Mouse (Mus musculus) limb, embryonic 12.5 days (tissue): ENCODE data around the gene Evi5l. TPM values are rescaled to one million over a fixed set of nuclear protein-coding genes. Genes with fewer than 3 reads are reported as not detected.
A peak's percentile ranks its signal among the peaks of the same experiment; 100 is the strongest.

Experiments used
- ATAC-seq: fragments of 200-750 bp; cut with Nextera tagmentation; 2 replicates; pipeline ENCODE4 v1.8.0; 2017; ENCODE audit warnings: low read depth, moderate TSS enrichment; ENCODE audit not compliant: insufficient number of reproducible peaks, insufficient read depth, low FRiP score, low TSS enrichment
- H3K27ac ChIP-seq: fragments of 300-500 bp; sonication (generic); 2 replicates; pipeline ENCODE4 v1.5.1; 2016; ENCODE audit warnings: mild to moderate bottlenecking, moderate library complexity
- H3K27me3 ChIP-seq: fragments of 300-500 bp; sonication (generic); 2 replicates; pipeline ENCODE4 v1.6.1; 2016; ENCODE audit warnings: mild to moderate bottlenecking, moderate library complexity
- H3K36me3 ChIP-seq: fragments of 300-500 bp; sonication (generic); 2 replicates; pipeline ENCODE4 v1.6.1; 2016; ENCODE audit warnings: mild to moderate bottlenecking, moderate library complexity
- H3K4me1 ChIP-seq: fragments of 300-500 bp; sonication (generic); replicated peaks from 2 replicates; pipeline ENCODE4 v1.6.1; 2016
- H3K4me2 ChIP-seq: fragments of 300-500 bp; sonication (generic); 2 replicates; pipeline ENCODE4 v1.6.1; 2016; ENCODE audit warnings: mild to moderate bottlenecking, moderate library complexity
- H3K4me3 ChIP-seq: fragments of 300-500 bp; sonication (generic); replicated peaks from 2 replicates; pipeline ENCODE4 v1.5.1; 2016; ENCODE audit warnings: mild to moderate bottlenecking
- H3K9ac ChIP-seq: fragments of 300-500 bp; sonication (generic); replicated peaks from 2 replicates; pipeline ENCODE4 v1.6.1; 2016; ENCODE audit warnings: mild to moderate bottlenecking, moderate library complexity
- H3K9me3 ChIP-seq: fragments of 300-500 bp; sonication (generic); 2 replicates; pipeline ENCODE4 v1.6.1; 2016; ENCODE audit warnings: mild to moderate bottlenecking, moderate library complexity
- WGBS: fragments of 180-500 bp; shearing (Covaris S2); methylation state at CpG from one replicate; pipeline ENCODE4 v1.1.7; 2016; 5-methylcytosine and 5-hydroxymethylcytosine counted together
- polyA plus RNA-seq: library from polyadenylated mRNA; unstranded; fragments of >200 nt; fragmentation: Nextera tagmentation; extraction: Ambion mirVana; gene quantifications from 2 replicates; pipeline ENCODE4 v1.2.1, GENCODE M21; 2016

Evi5l gene
- 29.4 and 33.7 TPM in 2 replicates for polyA plus RNA-seq

GRCm38 (mm10) chr8:4165852-4166751, at the start of gene Evi5l:
Gene Evi5l, plus strand, starts transcription at chr8:4166567.
- no peak within 1 kb of the TSS for H3K27ac ChIP-seq
- peak; percentile 99 for ATAC-seq

GRCm38 (mm10) chr8:4133798-4134197, 32.6 kb upstream of the Evi5l start, which contains the start of gene Cd209g:
Gene Cd209g, plus strand, starts transcription at chr8:4134098.
- no peak within 1 kb of the TSS for H3K4me2 ChIP-seq
- no peak within 1 kb of the TSS for H3K4me3 ChIP-seq
- no peaks in the 10 kb centered on the region for H3K4me1 ChIP-seq
- H3K36me3 ChIP-seq, result no peaks in the 10 kb centered on the region
- 90% methylated on average over 10 of the region's 10 CpGs for WGBS
- H3K27me3 ChIP-seq, result peaks cover 7% of the 10 kb centered on the region; the same call in 1 of the 2 replicates
- H3K27ac ChIP-seq, result no peak within 1 kb of the TSS
- no peaks in the 10 kb centered on the region for H3K9me3 ChIP-seq
- no peak for ATAC-seq
- no peak within 1 kb of the TSS for H3K9ac ChIP-seq

More at GRCm38 (mm10) chr8:4165852-4166751, at the start of gene Evi5l:
- Histone ChIP-seq H3K4me3 (peak within 1 kb of the TSS; percentile 84), H3K36me3 (no peaks in the 10 kb centered on the region), H3K27me3 (no peaks in the 10 kb centered on the region), H3K9me3 (no peaks in the 10 kb centered on the region), H3K9ac (peak within 1 kb of the TSS; percentile 77), H3K4me1 (peaks cover 6% of the 10 kb centered on the region; the same call in 1 of the 2 replicates), H3K4me2 (peak within 1 kb of the TSS; percentile 82)
- WGBS, result under 1% methylated on average over 51 of the region's 51 CpGs

GRCm38 (mm10) chr8:4139660-4140646, 26.4 kb upstream of the Evi5l start:
- Histone ChIP-seq H3K9me3 (no peaks in the 10 kb centered on the region), H3K4me1 (no peaks in the 10 kb centered on the region), H3K9ac (no peak overlapping the region), H3K4me2 (no peak overlapping the region), H3K4me3 (no peak overlapping the region), H3K36me3 (no peaks in the 10 kb centered on the region), H3K27me3 (peaks cover 7% of the 10 kb centered on the region; the same call in 1 of the 2 replicates), H3K27ac (no peak overlapping the region)
- peak; percentile 69; the same call in 1 of the 2 replicates for ATAC-seq
- WGBS, result 14% methylated on average over 10 of the region's 12 CpGs

- H3K27me3 ChIP-seq, result peaks cover 7% of the 10 kb centered on the region; the same call in 1 of the 2 replicates
- ATAC-seq, result no peak
- 64% methylated on average over 3 of the region's 3 CpGs for WGBS
- no peak overlapping the region for H3K9ac ChIP-seq
- no peak overlapping the region for H3K4me3 ChIP-seq
- no peak overlapping the region for H3K27ac ChIP-seq
- no peaks in the 10 kb centered on the region for H3K36me3 ChIP-seq
- no peak overlapping the region for H3K4me2 ChIP-seq
- H3K9me3 ChIP-seq, result no peaks in the 10 kb centered on the region
- H3K4me1 ChIP-seq, result no peaks in the 10 kb centered on the region
Measured at GRCm38 (mm10) chr8:4141721-4142120, 24.6 kb upstream of the Evi5l start.

GRCm38 (mm10) chr8:4147272-4147671, 19.1 kb upstream of the Evi5l start:
- ATAC-seq, result no peak
- Histone ChIP-seq H3K36me3 (no peaks in the 10 kb centered on the region), H3K4me1 (no peaks in the 10 kb centered on the region), H3K9ac (no peak overlapping the region), H3K27ac (no peak overlapping the region), H3K4me3 (no peak overlapping the region), H3K4me2 (no peak overlapping the region), H3K9me3 (peaks cover 25% of the 10 kb centered on the region), H3K27me3 (no peaks in the 10 kb centered on the region)
- 43% methylated on average over 1 of the region's 1 CpGs for WGBS

- H3K27me3 ChIP-seq, result no peaks in the 10 kb centered on the region
- peaks cover 22% of the 10 kb centered on the region for H3K9me3 ChIP-seq
- no peak overlapping the region for H3K9ac ChIP-seq
- no peak overlapping the region for H3K4me2 ChIP-seq
- ATAC-seq, result no peak
- no peaks in the 10 kb centered on the region for H3K36me3 ChIP-seq
- H3K27ac ChIP-seq, result no peak overlapping the region
- H3K4me1 ChIP-seq, result no peaks in the 10 kb centered on the region
- H3K4me3 ChIP-seq, result no peak overlapping the region
Measured at GRCm38 (mm10) chr8:4154878-4155277, 11.5 kb upstream of the Evi5l start.

GRCm38 (mm10) chr8:4162786-4163185, 3.6 kb upstream of the Evi5l start:
- Histone ChIP-seq H3K9me3 (no peaks in the 10 kb centered on the region), H3K27me3 (no peaks in the 10 kb centered on the region), H3K4me2 (no peak overlapping the region), H3K9ac (no peak overlapping the region), H3K27ac (no peak overlapping the region), H3K4me1 (peaks cover 6% of the 10 kb centered on the region; the same call in 1 of the 2 replicates), H3K36me3 (no peaks in the 10 kb centered on the region), H3K4me3 (no peak overlapping the region)
- WGBS, result 62% methylated on average over 4 of the region's 4 CpGs
- ATAC-seq, result no peak

- no peaks in the 10 kb centered on the region for H3K9me3 ChIP-seq
- WGBS, result 8% methylated on average over 13 of the region's 13 CpGs
- H3K4me2 ChIP-seq, result peak overlapping the region; percentile 56
- no peak for ATAC-seq
- no peaks in the 10 kb centered on the region for H3K36me3 ChIP-seq
- H3K9ac ChIP-seq, result peak overlapping the region; percentile 51
- H3K4me3 ChIP-seq, result peak overlapping the region; percentile 84
- H3K27me3 ChIP-seq, result no peaks in the 10 kb centered on the region
- H3K4me1 ChIP-seq, result peaks cover 6% of the 10 kb centered on the region; the same call in 1 of the 2 replicates
- H3K27ac ChIP-seq, result no peak overlapping the region
Measured at GRCm38 (mm10) chr8:4165176-4165851, 1.1 kb upstream of the Evi5l start.

- 13% methylated on average over 9 of the region's 10 CpGs for WGBS
- H3K9me3 ChIP-seq, result no peaks in the 10 kb centered on the region
- H3K36me3 ChIP-seq, result no peaks in the 10 kb centered on the region
- H3K4me3 ChIP-seq, result peak overlapping the region; percentile 84
- peak overlapping the region; percentile 77 for H3K9ac ChIP-seq
- peaks cover 6% of the 10 kb centered on the region; the same call in 1 of the 2 replicates for H3K4me1 ChIP-seq
- H3K27me3 ChIP-seq, result no peaks in the 10 kb centered on the region
- peak overlapping the region; percentile 82 for H3K4me2 ChIP-seq
- no peak overlapping the region for H3K27ac ChIP-seq
- ATAC-seq, result no peak
Measured at GRCm38 (mm10) chr8:4166881-4167525, 636 bp downstream of the Evi5l start.

- no peak overlapping the region for H3K4me2 ChIP-seq
- 90% methylated on average over 1 of the region's 1 CpGs for WGBS
- no peaks in the 10 kb centered on the region for H3K36me3 ChIP-seq
- H3K9ac ChIP-seq, result no peak overlapping the region
- H3K27ac ChIP-seq, result no peak overlapping the region
- no peak overlapping the region for H3K4me3 ChIP-seq
- peaks cover 6% of the 10 kb centered on the region; the same call in 1 of the 2 replicates for H3K4me1 ChIP-seq
- no peak for ATAC-seq
- no peaks in the 10 kb centered on the region for H3K27me3 ChIP-seq
- H3K9me3 ChIP-seq, result no peaks in the 10 kb centered on the region
Measured at GRCm38 (mm10) chr8:4167918-4168317, 1.6 kb downstream of the Evi5l start.
